Mouse (Mus musculus): ENCODE results near the gene Nol3. TPM values are rescaled to one million over a fixed set of nuclear protein-coding genes. Genes with fewer than 3 reads are reported as not detected.
"Not testable (repeated sequence)": the region's sequence is repeated elsewhere in the genome, so short reads cannot be mapped to it uniquely, and the experiment has no call there.

Gene Nol3
- total RNA-seq, 2 experiments from 2014 or later, result 7.4 to 7.8 TPM

- Histone ChIP-seq H3K27ac (no peak overlapping the region), H3K4me3 (no peak overlapping the region)
- TF ChIP-seq CTCF (conservative IDR thresholded peaks at IDR 0.05), result peak; percentile 30
- no peak for DNase-seq (ENCODE audit: low spot score in 2 of 2)
Measured at GRCm38 (mm10) chr8:105286907-105287306, 11.0 kb downstream of the Nol3 start.

- TF ChIP-seq CTCF (conservative IDR thresholded peaks at IDR 0.05), result no peak
- H3K27ac ChIP-seq, result no peak overlapping the region
- DNase-seq (ENCODE audit: low spot score in 2 of 2), result no peak
- peak overlapping the region; percentile 78; the same call in 1 of the 2 replicates for H3K4me3 ChIP-seq
Measured at GRCm38 (mm10) chr8:105288231-105288630, 12.3 kb downstream of the Nol3 start.

- DNase-seq (ENCODE audit: low spot score in 2 of 2), result peak; percentile 94 to 96
- peak overlapping the region; percentile 78 for H3K4me3 ChIP-seq
- TF ChIP-seq CTCF (conservative IDR thresholded peaks at IDR 0.05), result peak; percentile 40
- H3K27ac ChIP-seq, result peak overlapping the region; percentile 89
Measured at GRCm38 (mm10) chr8:105288958-105289732, 13.2 kb downstream of the Nol3 start.

GRCm38 (mm10) chr8:105289805-105290460 lies 14.0 kb downstream of the Nol3 start, which contains the start of gene 4931428F04Rik:
TSS of gene 4931428F04Rik (minus strand) at chr8:105289864.
- peak; percentile 67 for TF ChIP-seq CTCF (conservative IDR thresholded peaks at IDR 0.05)
- DNase-seq (ENCODE audit: low spot score in 2 of 2), result peak in 1 of 2 experiments; percentile 53
- Histone ChIP-seq H3K27ac (peak within 1 kb of the TSS; percentile 89), H3K4me3 (peak within 1 kb of the TSS; percentile 78)

GRCm38 (mm10) chr8:105290554-105291314 lies 14.8 kb downstream of the Nol3 start:
- TF ChIP-seq CTCF (conservative IDR thresholded peaks at IDR 0.05), result peak; percentile 94
- Histone ChIP-seq H3K27ac (no peak overlapping the region), H3K4me3 (peak overlapping the region; percentile 78)
- DNase-seq (ENCODE audit: low spot score in 2 of 2), result peak; percentile 61 to 80

GRCm38 (mm10) chr8:105291364-105291763 lies 15.4 kb downstream of the Nol3 start:
- DNase-seq (ENCODE audit: low spot score in 2 of 2); H3K4me3 ChIP-seq: not testable (repeated sequence)

GRCm38 (mm10) chr8:105291802-105292201 lies 15.9 kb downstream of the Nol3 start:
- H3K27ac ChIP-seq; H3K4me3 ChIP-seq; DNase-seq (ENCODE audit: low spot score in 2 of 2): not testable (repeated sequence)
- peak; percentile 65 for TF ChIP-seq CTCF (conservative IDR thresholded peaks at IDR 0.05)

More at GRCm38 (mm10) chr8:105291364-105291763, 15.4 kb downstream of the Nol3 start:
- not testable (repeated sequence) for H3K27ac ChIP-seq

- no peak for DNase-seq (ENCODE audit: low spot score in 2 of 2)
- no peak overlapping the region for H3K4me3 ChIP-seq
- no peak for TF ChIP-seq CTCF (conservative IDR thresholded peaks at IDR 0.05)
- no peak overlapping the region for H3K27ac ChIP-seq
Measured at GRCm38 (mm10) chr8:105292471-105292870, 16.5 kb downstream of the Nol3 start.

- H3K4me3 ChIP-seq, result no peak overlapping the region
- DNase-seq (ENCODE audit: low spot score in 2 of 2), result no peak
- no peak for TF ChIP-seq CTCF (conservative IDR thresholded peaks at IDR 0.05)
- H3K27ac ChIP-seq, result no peak overlapping the region
Measured at GRCm38 (mm10) chr8:105293405-105293804, 17.5 kb downstream of the Nol3 start.

GRCm38 (mm10) chr8:105294776-105295175 lies 18.8 kb downstream of the Nol3 start:
- H3K4me3 ChIP-seq, result no peak overlapping the region
- TF ChIP-seq CTCF (conservative IDR thresholded peaks at IDR 0.05), result no peak
- no peak overlapping the region for H3K27ac ChIP-seq
- DNase-seq (ENCODE audit: low spot score in 2 of 2), result no peak

- no peak for TF ChIP-seq CTCF (conservative IDR thresholded peaks at IDR 0.05)
- H3K4me3 ChIP-seq, result no peak overlapping the region
Measured at GRCm38 (mm10) chr8:105295256-105295655, 19.3 kb downstream of the Nol3 start.

GRCm38 (mm10) chr8:105295895-105296573 lies 20.1 kb downstream of the Nol3 start, which contains the start of gene Exoc3l:
TSS of gene Exoc3l (minus strand) at chr8:105296101.
- Histone ChIP-seq H3K4me3 (no peak within 1 kb of the TSS; the same call in 1 of the 2 replicates), H3K27ac (peak within 1 kb of the TSS; percentile 84)
- no peak for TF ChIP-seq CTCF (conservative IDR thresholded peaks at IDR 0.05)
- no peak for DNase-seq (ENCODE audit: low spot score in 2 of 2)

More at GRCm38 (mm10) chr8:105295256-105295655, 19.3 kb downstream of the Nol3 start:
- H3K27ac ChIP-seq, result no peak overlapping the region
- DNase-seq (ENCODE audit: low spot score in 2 of 2), result no peak

Measured in layer of hippocampus, adult 2 months (tissue).